Mouse (Mus musculus) CH12.LX (cell line): ENCODE measurements around the gene Chrm5. TPM values are rescaled to one million over a fixed set of nuclear protein-coding genes. Genes with fewer than 3 reads are reported as not detected.

Source experiments
- DNase-seq: peaks from one replicate; pipeline ENCODE4 v3.0.0-alpha.2; 2013; ENCODE audit errors: extremely low read depth
- H3K27ac ChIP-seq: 2 replicates; pipeline ENCODE4 v1.5.1; 2012; ENCODE audit warnings: low read depth, mild to moderate bottlenecking, control low read depth, moderate library complexity; ENCODE audit not compliant: insufficient read depth
- H3K27me3 ChIP-seq: replicated peaks from 2 replicates; pipeline ENCODE3; 2012; ENCODE audit warnings: inconsistent platforms
- H3K36me3 ChIP-seq, 2 experiments: replicated peaks in 1 of 2; 2 replicates each; pipeline versions ENCODE3 to v1.6.1; 2012; ENCODE audit warnings: inconsistent platforms in 1 of 2, low read length in 1 of 2, mild to moderate bottlenecking in 1 of 2, mixed read lengths in 1 of 2, moderate library complexity in 1 of 2; ENCODE audit not compliant: control insufficient read depth in 1 of 2, insufficient read depth in 1 of 2
- H3K4me1 ChIP-seq, 2 experiments: 2 replicates each; pipeline ENCODE4 v1.6.1; 2012; ENCODE audit warnings: inconsistent platforms in 1 of 2, moderate library complexity in 1 of 2; ENCODE audit not compliant: insufficient read depth in 2 of 2, control insufficient read depth in 1 of 2
- H3K4me2 ChIP-seq: 2 replicates; pipeline ENCODE4 v1.6.1; 2012; ENCODE audit warnings: low read depth, mild to moderate bottlenecking, control low read depth; ENCODE audit not compliant: poor library complexity, insufficient read depth, severe bottlenecking
- H3K4me3 ChIP-seq, 3 experiments: fragments of 150-350 bp in 1 of 3; sonication (generic) in 1 of 3; replicated peaks in 1 of 3; 2 replicates each; pipeline versions ENCODE3 to v1.5.1; 2011 to 2012; ENCODE audit warnings: low read depth in 2 of 3, low read length in 2 of 3, mild to moderate bottlenecking in 2 of 3, moderate library complexity in 2 of 3, control low read depth in 1 of 3, improper control_type of control experiment in 1 of 3, inconsistent platforms in 1 of 3, mixed read lengths in 1 of 3; ENCODE audit not compliant: poor library complexity in 1 of 3
- H3K79me2 ChIP-seq: replicated peaks from 2 replicates; pipeline ENCODE4 v1.6.1; 2012; ENCODE audit warnings: mild to moderate bottlenecking, moderate library complexity; ENCODE audit not compliant: control insufficient read depth, poor library complexity, insufficient read depth, severe bottlenecking; ENCODE audit errors: extremely low read depth
- H3K9ac ChIP-seq: 2 replicates; pipeline ENCODE4 v1.6.1; 2012; ENCODE audit warnings: low read depth, mild to moderate bottlenecking, control low read depth, moderate library complexity; ENCODE audit not compliant: insufficient read depth
- H3K9me3 ChIP-seq: replicated peaks from 2 replicates; pipeline ENCODE3; 2012; ENCODE audit warnings: low read length, inconsistent platforms, mixed read lengths
- BHLHE40 ChIP-seq: IDR thresholded peaks from 2 replicates; pipeline ENCODE4 v1.6.1; 2011; ENCODE audit warnings: mild to moderate bottlenecking, low read depth, low read length, improper control_type of control experiment
- CHD2 ChIP-seq: IDR thresholded peaks from 2 replicates; pipeline ENCODE4 v1.6.1; 2011; ENCODE audit warnings: low read length, improper control_type of control experiment
- CTCF ChIP-seq, 2 experiments: IDR thresholded peaks in 1 of 2; conservative IDR thresholded peaks in 1 of 2; 2 replicates each; pipeline ENCODE4 v1.5.1; 2011 to 2012; ENCODE audit warnings: low read depth in 2 of 2, low read length in 2 of 2, improper control_type of control experiment in 1 of 2, inconsistent platforms in 1 of 2, mild to moderate bottlenecking in 1 of 2, moderate library complexity in 1 of 2
- EP300 ChIP-seq: IDR thresholded peaks from 2 replicates; pipeline ENCODE4 v1.6.1; 2011; ENCODE audit warnings: low read length, improper control_type of control experiment
- ETS1 ChIP-seq: conservative IDR thresholded peaks from 2 replicates; pipeline ENCODE4 v1.6.1; 2012; ENCODE audit warnings: low read depth, mild to moderate bottlenecking, inconsistent platforms, low read length, improper control_type of control experiment, moderate library complexity
- GABPA ChIP-seq: IDR thresholded peaks from 2 replicates; pipeline ENCODE4 v1.6.1; 2012; ENCODE audit warnings: low read depth, low read length, improper control_type of control experiment, inconsistent platforms; ENCODE audit not compliant: insufficient replicate concordance
- JUN ChIP-seq: IDR thresholded peaks from 2 replicates; pipeline ENCODE4 v1.6.1; 2011; ENCODE audit warnings: low read depth, mild to moderate bottlenecking, low read length, improper control_type of control experiment, moderate library complexity; ENCODE audit not compliant: insufficient read depth
- MAX ChIP-seq: IDR thresholded peaks from 2 replicates; pipeline ENCODE4 v1.6.1; 2011; ENCODE audit warnings: low read length, improper control_type of control experiment
- MAZ ChIP-seq: IDR thresholded peaks from 2 replicates; pipeline ENCODE4 v1.6.1; 2012; ENCODE audit warnings: low read depth, mild to moderate bottlenecking, inconsistent platforms, low read length, improper control_type of control experiment, moderate library complexity
- MEF2A ChIP-seq: IDR thresholded peaks from 2 replicates; pipeline ENCODE4 v1.6.1; 2014; ENCODE audit warnings: low read depth, mild to moderate bottlenecking, inconsistent platforms, low read length, improper control_type of control experiment, borderline replicate concordance
- NRF1 ChIP-seq: IDR thresholded peaks from 2 replicates; pipeline ENCODE4 v1.6.1; 2014; ENCODE audit warnings: low read depth, mild to moderate bottlenecking, inconsistent platforms, low read length, improper control_type of control experiment, moderate library complexity
- PAX5 ChIP-seq: IDR thresholded peaks from 2 replicates; pipeline ENCODE4 v1.6.1; 2012; ENCODE audit warnings: low read length, inconsistent platforms, mixed read lengths
- POLR2A ChIP-seq: IDR thresholded peaks from 2 replicates; pipeline ENCODE4 v1.6.1; 2011; ENCODE audit warnings: low read depth, mild to moderate bottlenecking, improper control_type of control experiment, low read length
- POLR2AphosphoS2 ChIP-seq: IDR thresholded peaks from 2 replicates; pipeline ENCODE4 v1.6.1; 2011; ENCODE audit warnings: low read depth, low read length, improper control_type of control experiment
- RAD21 ChIP-seq: IDR thresholded peaks from 2 replicates; pipeline ENCODE4 v1.6.1; 2011; ENCODE audit warnings: low read depth, mild to moderate bottlenecking, low read length, improper control_type of control experiment, moderate library complexity
- RCOR1 ChIP-seq: conservative IDR thresholded peaks from 2 replicates; pipeline ENCODE4 v1.6.1; 2012; ENCODE audit warnings: low read depth, mild to moderate bottlenecking, inconsistent platforms, low read length, improper control_type of control experiment
- SMC3 ChIP-seq: IDR thresholded peaks from 2 replicates; pipeline ENCODE4 v1.6.1; 2011; ENCODE audit warnings: low read depth, low read length, improper control_type of control experiment
- UBTF ChIP-seq: IDR thresholded peaks from 2 replicates; pipeline ENCODE4 v1.6.1; 2012; ENCODE audit warnings: low read depth, mild to moderate bottlenecking, inconsistent platforms, low read length, improper control_type of control experiment, moderate library complexity
- USF1 ChIP-seq: IDR thresholded peaks from 2 replicates; pipeline ENCODE4 v1.6.1; 2014; ENCODE audit warnings: low read depth, mild to moderate bottlenecking, inconsistent platforms, low read length, improper control_type of control experiment
- ZC3H11A ChIP-seq: IDR thresholded peaks from 2 replicates; pipeline ENCODE4 v1.6.1; 2012; ENCODE audit warnings: low read depth, mild to moderate bottlenecking, inconsistent platforms, low read length, improper control_type of control experiment
- ZKSCAN1 ChIP-seq: IDR thresholded peaks from 2 replicates; pipeline ENCODE4 v1.6.1; 2012; ENCODE audit warnings: low read depth, inconsistent platforms, low read length, improper control_type of control experiment, borderline replicate concordance
- ZMIZ1 ChIP-seq: IDR thresholded peaks from 2 replicates; pipeline ENCODE4 v1.6.1; 2012; ENCODE audit warnings: low read depth, mild to moderate bottlenecking, inconsistent platforms, low read length, improper control_type of control experiment
- ZNF384 ChIP-seq: IDR thresholded peaks from 2 replicates; pipeline ENCODE4 v1.6.1; 2012; ENCODE audit warnings: low read depth, low read length, improper control_type of control experiment, inconsistent platforms
- dilution Hi-C: fragments of 300-500 bp; cut with MboI; formaldehyde crosslinking; loops from 2 replicates; pipeline ENCODE4 v1.14.3; 2020; ENCODE audit warnings: low sequenced_read_pairs; ENCODE audit not compliant: extremely low pct_unique_long_range_greater_than_20kb, extremely low pct_ligation_motif_present
- in situ Hi-C: fragments of 300-500 bp; cut with MboI; formaldehyde crosslinking; loops from 3 replicates; pipeline ENCODE4 v1.14.3; 2019; ENCODE audit warnings: low sequenced_read_pairs, low pct_ligation_motif_present, low pct_unique_long_range_greater_than_20kb, mixed read lengths
- polyA plus RNA-seq: library from polyadenylated mRNA; unstranded; fragments of >175 nt; gene quantifications from 2 replicates; pipeline ENCODE4 v1.2.1, GENCODE M21; 2012; ENCODE audit warnings: low read depth; ENCODE audit not compliant: insufficient read length
- total RNA-seq, 2 experiments: library from RNA; depleted of rRNA; stranded (reverse); fragments of 300-350 nt in 1 of 2; fragments of >200 nt in 1 of 2; gene quantifications; 2 replicates each; pipeline ENCODE4 v1.2.3; 2012 to 2014

The Chrm5 gene
- total and polyA plus RNA-seq, 3 experiments, result not detected

DNA sequence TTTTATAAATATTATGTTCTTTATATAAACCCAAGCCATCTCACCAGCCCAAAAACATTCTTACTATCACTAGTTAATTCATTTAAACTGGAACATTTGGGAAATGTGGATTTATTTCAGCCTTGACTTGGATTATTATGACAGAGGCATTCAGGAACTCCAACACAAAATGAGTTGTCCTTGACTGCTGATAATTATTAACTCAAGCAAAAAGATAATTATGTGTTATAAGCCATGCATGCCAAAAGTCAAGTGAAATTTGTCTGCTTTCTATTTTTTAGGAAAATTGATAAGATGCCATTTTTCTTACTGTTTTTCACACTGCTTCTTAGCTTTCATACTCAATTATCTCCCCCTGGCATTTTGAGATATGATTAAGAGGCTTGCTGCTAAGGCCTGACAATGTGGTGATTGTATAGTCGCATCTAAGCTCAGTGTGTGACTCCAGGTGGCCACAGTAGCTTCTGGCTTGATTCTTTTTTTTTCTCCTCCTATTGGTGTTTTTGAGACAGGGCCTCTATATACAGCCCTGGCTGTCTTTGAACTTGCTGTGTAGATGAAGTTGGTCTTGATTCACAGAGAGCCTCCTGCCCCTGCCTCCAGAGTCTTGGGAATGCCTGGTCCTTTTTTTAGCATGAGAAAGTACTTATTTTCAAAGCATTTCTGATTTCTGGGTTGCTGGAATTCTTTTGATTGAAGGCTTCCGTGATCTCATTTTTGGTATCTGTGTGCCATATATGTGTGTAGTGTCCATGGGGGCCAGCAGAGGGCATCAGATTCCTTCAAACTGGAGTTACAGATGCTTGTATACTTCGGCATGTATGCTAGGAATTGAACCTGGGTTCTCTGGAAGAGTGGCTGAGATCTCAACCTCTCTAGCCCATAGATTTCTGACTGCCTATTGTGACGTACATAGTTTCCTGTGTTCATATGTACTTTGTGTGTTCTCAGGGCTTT, 40.2 kb upstream of the Chrm5 start:
- in situ Hi-C loops, result loop anchor here (25.0 kb wide), 1 partner anchor 241 kb away; no protein-coding TSS in a partner anchor
- TF ChIP-seq MEF2A (no peak), CTCF (conservative IDR thresholded peaks at IDR 0.05 in 1 of 2, IDR thresholded peaks at IDR 0.05 in 1 of 2; ENCODE audit: low read depth in 2 of 2, low read length in 2 of 2) (peak in 1 of 2 experiments; percentile 43; a peak in 2 of 4 replicates), SMC3 (no peak), GABPA (no peak), RAD21 (peak; percentile 28), BHLHE40 (no peak), USF1 (no peak)
- TF ChIP-seq, all 38 proteins: peak for 2
- DNase-seq, result no peak
- no peak overlapping the region for H3K9ac ChIP-seq
- no peaks in the 10 kb centered on the region for H3K79me2 ChIP-seq
- peaks cover 0 to 25% of the 10 kb centered on the region in 2 experiments for H3K36me3 ChIP-seq
- H3K4me2 ChIP-seq, result no peak overlapping the region
- H3K9me3 ChIP-seq, result no peaks in the 10 kb centered on the region
- H3K27me3 ChIP-seq, result no peaks in the 10 kb centered on the region
- no peak overlapping the region for H3K27ac ChIP-seq
- dilution Hi-C loops, result no loop called here
- no peak overlapping the region for H3K4me3 ChIP-seq
- H3K4me1 ChIP-seq, result peaks cover 0 to 8% of the 10 kb centered on the region in 2 experiments; a peak in 2 of 4 replicates

DNA sequence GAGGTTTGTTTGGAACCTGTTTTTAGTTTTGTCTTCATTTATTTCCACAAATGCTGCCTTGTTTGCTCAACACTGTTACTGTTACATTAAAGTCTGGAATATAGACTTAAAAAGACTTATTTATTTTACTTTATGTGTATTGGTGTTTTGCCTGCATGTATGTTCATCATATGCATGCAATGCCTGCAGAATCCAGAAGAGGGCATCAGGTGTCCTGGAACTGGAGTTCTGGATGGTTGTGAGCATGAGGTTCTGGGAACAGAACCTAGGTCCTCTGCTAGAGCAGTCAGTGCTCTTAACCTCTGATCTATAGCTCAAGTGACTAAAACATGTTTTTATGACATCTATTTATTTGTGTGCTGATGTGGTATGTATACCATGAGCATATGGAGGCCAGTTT, 38.0 kb upstream of the Chrm5 start:
- in situ Hi-C loops, result loop anchor here (25.0 kb wide), 1 partner anchor 244 kb away; no protein-coding TSS in a partner anchor
- Histone ChIP-seq H3K4me1 (peaks cover 0 to 6% of the 10 kb centered on the region in 2 experiments; a peak in 2 of 4 replicates), H3K36me3 (peaks cover 0 to 31% of the 10 kb centered on the region in 2 experiments), H3K27me3 (no peaks in the 10 kb centered on the region), H3K79me2 (no peaks in the 10 kb centered on the region), H3K27ac (no peak overlapping the region), H3K9ac (no peak overlapping the region), H3K4me3 (no peak overlapping the region), H3K4me2 (no peak overlapping the region), H3K9me3 (no peaks in the 10 kb centered on the region)
- dilution Hi-C loops, result no loop called here
- peak in 1 of 2 experiments; percentile 18; a peak in 2 of 4 replicates for TF ChIP-seq CTCF (conservative IDR thresholded peaks at IDR 0.05 in 1 of 2, IDR thresholded peaks at IDR 0.05 in 1 of 2; ENCODE audit: low read depth in 2 of 2, low read length in 2 of 2)
- no peak for TF ChIP-seq RCOR1
- no peak for DNase-seq

GRCm38 (mm10) chr2:112517218-112517617, 36.6 kb upstream of the Chrm5 start:
- no peaks in the 10 kb centered on the region for H3K9me3 ChIP-seq
- in situ Hi-C loops, result loop anchor here (25.0 kb wide), 1 partner anchor 245 kb away; no protein-coding TSS in a partner anchor
- TF ChIP-seq MAX (no peak), USF1 (no peak), UBTF (no peak), POLR2A (no peak), NRF1 (no peak), MEF2A (no peak), ZKSCAN1 (no peak), ZC3H11A (no peak), POLR2AphosphoS2 (no peak), JUN (no peak), MAZ (no peak), ZMIZ1 (no peak), ZNF384 (no peak), ETS1 (no peak), PAX5 (no peak), CHD2 (no peak), RAD21 (no peak), EP300 (no peak)
- TF ChIP-seq, all 38 proteins: peak for 0

More at GRCm38 (mm10) chr2:112517218-112517617, 36.6 kb upstream of the Chrm5 start:
- peaks cover 0 to 27% of the 10 kb centered on the region in 2 experiments for H3K36me3 ChIP-seq
- H3K4me2 ChIP-seq, result no peak overlapping the region
- no peaks in the 10 kb centered on the region for H3K27me3 ChIP-seq
- H3K27ac ChIP-seq, result no peak overlapping the region
- H3K9ac ChIP-seq, result no peak overlapping the region
- H3K79me2 ChIP-seq, result no peaks in the 10 kb centered on the region
- dilution Hi-C loops, result no loop called here
- no peak overlapping the region for H3K4me3 ChIP-seq
- H3K4me1 ChIP-seq, result no peaks in the 10 kb centered on the region
- DNase-seq, result no peak
